Mouse (Mus musculus) heart, embryonic 10.5 days (tissue): ENCODE results near the gene Nop2. TPM values are rescaled to one million over a fixed set of nuclear protein-coding genes. Genes with fewer than 3 reads are reported as not detected.

Experiments used
- DNase-seq: peaks from one replicate; pipeline ENCODE4 v3.0.0-alpha.2; 2017; ENCODE audit warnings: low spot score
- H3K27ac ChIP-seq: fragments of 300-500 bp; sonication (generic); 2 replicates; pipeline ENCODE4 v1.5.1; 2016; ENCODE audit warnings: mild to moderate bottlenecking
- H3K27me3 ChIP-seq: fragments of 300-500 bp; sonication (generic); 2 replicates; pipeline ENCODE4 v1.6.1; 2016; ENCODE audit warnings: mild to moderate bottlenecking; ENCODE audit not compliant: poor library complexity, insufficient read depth, severe bottlenecking
- H3K36me3 ChIP-seq: fragments of 300-500 bp; sonication (generic); 2 replicates; pipeline ENCODE4 v1.6.1; 2016; ENCODE audit warnings: mild to moderate bottlenecking, moderate library complexity
- H3K4me1 ChIP-seq: fragments of 300-500 bp; sonication (generic); 2 replicates; pipeline ENCODE4 v1.6.1; 2016; ENCODE audit warnings: mild to moderate bottlenecking
- H3K4me3 ChIP-seq: fragments of 300-500 bp; sonication (generic); 2 replicates; pipeline ENCODE4 v1.5.1; 2016; ENCODE audit warnings: mild to moderate bottlenecking, moderate library complexity
- H3K9me3 ChIP-seq: fragments of 300-500 bp; sonication (generic); 2 replicates; pipeline ENCODE4 v1.6.1; 2016; ENCODE audit warnings: mild to moderate bottlenecking, moderate library complexity
- WGBS: fragments of 180-500 bp; shearing (Covaris S2); methylation state at CpG from one replicate; pipeline ENCODE4 v1.1.7; 2016; 5-methylcytosine and 5-hydroxymethylcytosine counted together
- polyA plus RNA-seq: library from polyadenylated mRNA; unstranded; fragments of >200 nt; fragmentation: Nextera tagmentation; extraction: Ambion mirVana; gene quantifications from 2 replicates; pipeline ENCODE4 v1.2.1, GENCODE M21; 2016

Nop2 gene
- polyA plus RNA-seq, 1 experiment from 2014 or later, result 92.7 TPM

- Histone ChIP-seq H3K27me3 (no peaks in the 10 kb centered on the region), H3K4me3 (0 out of 2 replicates have a peak overlapping the region, but pooled peaks have one; percentile 8), H3K4me1 (peaks cover 11% of the 10 kb centered on the region), H3K27ac (no peak overlapping the region), H3K9me3 (no peaks in the 10 kb centered on the region), H3K36me3 (peaks cover 75% of the 10 kb centered on the region)
- WGBS, result 82% methylated on average over 20 of the region's 20 CpGs
- peak; percentile 72 for DNase-seq
Measured at GRCm38 (mm10) chr6:125129710-125130402, 1.9 kb upstream of the Nop2 start.

- Histone ChIP-seq H3K27ac (peak overlapping the region; percentile 92), H3K4me3 (peak overlapping the region; percentile 92), H3K9me3 (no peaks in the 10 kb centered on the region), H3K36me3 (peaks cover 74% of the 10 kb centered on the region), H3K27me3 (no peaks in the 10 kb centered on the region), H3K4me1 (peaks cover 11% of the 10 kb centered on the region)
- no peak for DNase-seq
- 5% methylated on average over 11 of the region's 11 CpGs for WGBS
Measured at GRCm38 (mm10) chr6:125132470-125132869, 761 bp downstream of the Nop2 start.

- H3K36me3 ChIP-seq, result peaks cover 89% of the 10 kb centered on the region
- H3K9me3 ChIP-seq, result no peaks in the 10 kb centered on the region
- no peak overlapping the region for H3K27ac ChIP-seq
- no peak overlapping the region for H3K4me3 ChIP-seq
- WGBS, result 88% methylated on average over 19 of the region's 19 CpGs
- H3K27me3 ChIP-seq, result no peaks in the 10 kb centered on the region
- no peak for DNase-seq
- H3K4me1 ChIP-seq, result peaks cover 11% of the 10 kb centered on the region
Measured at GRCm38 (mm10) chr6:125137002-125137671, 5.4 kb downstream of the Nop2 start.

GRCm38 (mm10) chr6:125139747-125140146 is 8.0 kb downstream of the Nop2 start:
- peaks cover 7% of the 10 kb centered on the region for H3K4me1 ChIP-seq
- H3K4me3 ChIP-seq, result no peak overlapping the region
- H3K27ac ChIP-seq, result no peak overlapping the region
- H3K9me3 ChIP-seq, result no peaks in the 10 kb centered on the region
- no peak for DNase-seq
- H3K27me3 ChIP-seq, result no peaks in the 10 kb centered on the region
- peaks cover 90% of the 10 kb centered on the region for H3K36me3 ChIP-seq
- 91% methylated on average over 7 of the region's 7 CpGs for WGBS

- peaks cover 65% of the 10 kb centered on the region for H3K36me3 ChIP-seq
- no peaks in the 10 kb centered on the region for H3K9me3 ChIP-seq
- no peak for DNase-seq
Measured at GRCm38 (mm10) chr6:125142436-125142835, 10.7 kb downstream of the Nop2 start.

GRCm38 (mm10) chr6:125143128-125143527 is 11.4 kb downstream of the Nop2 start:
- no peaks in the 10 kb centered on the region for H3K9me3 ChIP-seq
- no peak overlapping the region for H3K4me3 ChIP-seq
- H3K27ac ChIP-seq, result no peak overlapping the region
- peaks cover 58% of the 10 kb centered on the region for H3K36me3 ChIP-seq
- no peaks in the 10 kb centered on the region for H3K27me3 ChIP-seq
- DNase-seq, result no peak
- H3K4me1 ChIP-seq, result peaks cover 41% of the 10 kb centered on the region
- 78% methylated on average over 3 of the region's 3 CpGs for WGBS

More at GRCm38 (mm10) chr6:125142436-125142835, 10.7 kb downstream of the Nop2 start:
- Histone ChIP-seq H3K27ac (no peak overlapping the region), H3K4me3 (no peak overlapping the region), H3K27me3 (no peaks in the 10 kb centered on the region), H3K4me1 (peaks cover 34% of the 10 kb centered on the region)
- WGBS, result 93% methylated on average over 8 of the region's 8 CpGs

- no peak for DNase-seq
- H3K27me3 ChIP-seq, result no peaks in the 10 kb centered on the region
- WGBS, result 88% methylated on average over 9 of the region's 9 CpGs
- H3K9me3 ChIP-seq, result no peaks in the 10 kb centered on the region
- no peak overlapping the region for H3K4me3 ChIP-seq
- peaks cover 48% of the 10 kb centered on the region for H3K4me1 ChIP-seq
- no peak overlapping the region for H3K27ac ChIP-seq
- peaks cover 54% of the 10 kb centered on the region for H3K36me3 ChIP-seq
Measured at GRCm38 (mm10) chr6:125143904-125144303, 12.2 kb downstream of the Nop2 start.

GRCm38 (mm10) chr6:125145001-125145400 is 13.3 kb downstream of the Nop2 start, which contains the start of gene Iffo1:
Gene Iffo1, plus strand, starts transcription at chr6:125145241.
- H3K27me3 ChIP-seq, result no peaks in the 10 kb centered on the region
- H3K4me1 ChIP-seq, result peaks cover 58% of the 10 kb centered on the region
- peaks cover 46% of the 10 kb centered on the region for H3K36me3 ChIP-seq
- DNase-seq, result peak; percentile 97
- no peaks in the 10 kb centered on the region for H3K9me3 ChIP-seq
- under 1% methylated on average over 16 of the region's 16 CpGs for WGBS
- H3K27ac ChIP-seq, result peak within 1 kb of the TSS; percentile 92
- H3K4me3 ChIP-seq, result peak within 1 kb of the TSS; percentile 86

GRCm38 (mm10) chr6:125145479-125145951 is 13.8 kb downstream of the Nop2 start:
- no peak for DNase-seq
- no peaks in the 10 kb centered on the region for H3K27me3 ChIP-seq
- H3K36me3 ChIP-seq, result peaks cover 41% of the 10 kb centered on the region
- WGBS, result 2% methylated on average over 34 of the region's 35 CpGs
- H3K4me1 ChIP-seq, result peaks cover 58% of the 10 kb centered on the region
- peak overlapping the region; percentile 86 for H3K4me3 ChIP-seq
- H3K27ac ChIP-seq, result peak overlapping the region; percentile 92
- H3K9me3 ChIP-seq, result no peaks in the 10 kb centered on the region

- Histone ChIP-seq H3K36me3 (peaks cover 39% of the 10 kb centered on the region), H3K9me3 (no peaks in the 10 kb centered on the region), H3K4me3 (peak overlapping the region; percentile 86), H3K4me1 (peaks cover 58% of the 10 kb centered on the region), H3K27me3 (no peaks in the 10 kb centered on the region), H3K27ac (peak overlapping the region; percentile 92)
- 59% methylated on average over 7 of the region's 7 CpGs for WGBS
- DNase-seq, result peak; percentile 74
Measured at GRCm38 (mm10) chr6:125146148-125146547, 14.4 kb downstream of the Nop2 start.

- peak overlapping the region; percentile 92 for H3K27ac ChIP-seq
- no peak for DNase-seq
- no peaks in the 10 kb centered on the region for H3K27me3 ChIP-seq
- H3K4me3 ChIP-seq, result peak overlapping the region; percentile 86
- H3K36me3 ChIP-seq, result peaks cover 39% of the 10 kb centered on the region
- WGBS, result 64% methylated on average over 4 of the region's 4 CpGs
- H3K4me1 ChIP-seq, result peaks cover 63% of the 10 kb centered on the region
- H3K9me3 ChIP-seq, result no peaks in the 10 kb centered on the region
Measured at GRCm38 (mm10) chr6:125146797-125147196, 15.1 kb downstream of the Nop2 start.

- DNase-seq, result no peak
- peaks cover 64% of the 10 kb centered on the region for H3K4me1 ChIP-seq
- peaks cover 39% of the 10 kb centered on the region for H3K36me3 ChIP-seq
- no peaks in the 10 kb centered on the region for H3K27me3 ChIP-seq
- no peaks in the 10 kb centered on the region for H3K9me3 ChIP-seq
- H3K27ac ChIP-seq, result peak overlapping the region; percentile 92
- peak overlapping the region; percentile 86 for H3K4me3 ChIP-seq
- WGBS, result 66% methylated on average over 10 of the region's 10 CpGs
Measured at GRCm38 (mm10) chr6:125147329-125147728, 15.6 kb downstream of the Nop2 start.

- 35% methylated on average over 18 of the region's 18 CpGs for WGBS
- peak; percentile 92 for DNase-seq
- Histone ChIP-seq H3K9me3 (no peaks in the 10 kb centered on the region), H3K4me3 (peak overlapping the region; percentile 86), H3K27me3 (no peaks in the 10 kb centered on the region), H3K36me3 (peaks cover 41% of the 10 kb centered on the region), H3K4me1 (peaks cover 69% of the 10 kb centered on the region), H3K27ac (peak overlapping the region; percentile 92)
Measured at GRCm38 (mm10) chr6:125148251-125148925, 16.7 kb downstream of the Nop2 start.
